Mouse (Mus musculus) neural tube, embryonic 15.5 days (tissue): ENCODE results near the gene Lztr1. TPM values are rescaled to one million over a fixed set of nuclear protein-coding genes. Genes with fewer than 3 reads are reported as not detected.

Experiments used
- ATAC-seq: fragments of 200-750 bp; cut with Nextera tagmentation; 2 replicates; pipeline ENCODE4 v1.8.0; 2017; ENCODE audit warnings: mild to moderate bottlenecking, moderate TSS enrichment, moderate library complexity; ENCODE audit not compliant: low FRiP score
- H3K27ac ChIP-seq: fragments of 300-500 bp; sonication (generic); replicated peaks from 2 replicates; pipeline ENCODE4 v1.5.1; 2015; ENCODE audit warnings: mild to moderate bottlenecking, inconsistent platforms
- H3K27me3 ChIP-seq: fragments of 300-500 bp; sonication (generic); replicated peaks from 2 replicates; pipeline ENCODE4 v1.6.1; 2015; ENCODE audit warnings: inconsistent platforms
- H3K36me3 ChIP-seq: fragments of 300-500 bp; sonication (generic); 2 replicates; pipeline ENCODE4 v1.6.1; 2015; ENCODE audit warnings: inconsistent platforms
- H3K4me1 ChIP-seq: fragments of 300-500 bp; sonication (generic); 2 replicates; pipeline ENCODE4 v1.6.1; 2015; ENCODE audit warnings: inconsistent platforms
- H3K4me2 ChIP-seq: fragments of 300-500 bp; sonication (generic); 2 replicates; pipeline ENCODE4 v1.6.1; 2015; ENCODE audit warnings: inconsistent platforms, mild to moderate bottlenecking, moderate library complexity
- H3K4me3 ChIP-seq: fragments of 300-500 bp; sonication (generic); replicated peaks from 2 replicates; pipeline ENCODE4 v1.5.1; 2015; ENCODE audit warnings: mild to moderate bottlenecking, inconsistent platforms
- H3K9ac ChIP-seq: fragments of 300-500 bp; sonication (generic); replicated peaks from 2 replicates; pipeline ENCODE4 v1.6.1; 2015; ENCODE audit warnings: mild to moderate bottlenecking, inconsistent platforms
- H3K9me3 ChIP-seq: fragments of 300-500 bp; sonication (generic); replicated peaks from 2 replicates; pipeline ENCODE4 v1.6.1; 2016; ENCODE audit warnings: inconsistent platforms
- WGBS: fragments of 180-500 bp; shearing (Covaris S2); methylation state at CpG from one replicate; pipeline ENCODE4 v1.1.7; 2015; ENCODE audit warnings: mixed read lengths; 5-methylcytosine and 5-hydroxymethylcytosine counted together
- polyA plus RNA-seq: library from polyadenylated mRNA; unstranded; fragments of >200 nt; fragmentation: Nextera tagmentation; extraction: Ambion mirVana; gene quantifications from 2 replicates; pipeline ENCODE4 v1.2.1, GENCODE M21; 2015

Lztr1 gene
- polyA plus RNA-seq, 1 experiment from 2014 or later: 129 TPM

DNA sequence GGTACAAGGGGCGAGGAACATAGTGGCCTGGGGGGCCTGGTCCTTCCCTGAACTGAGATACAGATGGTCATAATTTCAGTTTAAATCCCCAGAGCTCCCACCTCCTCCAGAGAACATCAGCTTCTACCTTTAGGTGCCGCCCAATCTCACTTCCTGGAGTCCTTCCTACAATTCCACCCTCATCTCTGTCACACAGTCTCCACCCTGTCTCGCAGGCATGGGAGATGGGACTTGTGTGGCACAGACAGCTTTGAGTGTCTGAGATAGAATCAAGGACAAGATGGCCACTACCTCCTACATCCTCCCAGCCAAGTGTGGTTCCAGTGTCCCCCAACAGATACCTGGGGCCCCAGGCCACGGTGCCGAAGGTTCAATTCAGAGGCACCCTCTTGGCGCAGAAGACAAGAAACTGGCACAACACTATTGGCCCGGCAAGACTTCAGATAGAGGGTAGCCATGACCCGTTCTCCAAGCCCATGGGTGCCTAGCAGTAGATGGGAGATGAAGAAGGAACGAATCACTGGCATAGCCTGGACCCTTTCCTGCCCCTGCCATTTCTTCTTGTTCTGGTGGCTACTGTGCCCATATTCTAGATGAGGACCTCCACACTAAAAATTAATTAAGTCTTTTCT is 51.0 kb downstream of the Lztr1 start:
- Histone ChIP-seq H3K9me3 (no peaks in the 10 kb centered on the region), H3K27me3 (peaks cover 29% of the 10 kb centered on the region; the same call in 1 of the 2 replicates), H3K9ac (no peak overlapping the region), H3K27ac (no peak overlapping the region), H3K4me1 (peaks cover 29% of the 10 kb centered on the region), H3K4me2 (0 out of 2 replicates have a peak overlapping the region, but pooled peaks have one; percentile 17), H3K4me3 (no peak overlapping the region), H3K36me3 (no peaks in the 10 kb centered on the region)
- no peak for ATAC-seq
- WGBS: 77% methylated on average over 9 of the region's 9 CpGs

DNA sequence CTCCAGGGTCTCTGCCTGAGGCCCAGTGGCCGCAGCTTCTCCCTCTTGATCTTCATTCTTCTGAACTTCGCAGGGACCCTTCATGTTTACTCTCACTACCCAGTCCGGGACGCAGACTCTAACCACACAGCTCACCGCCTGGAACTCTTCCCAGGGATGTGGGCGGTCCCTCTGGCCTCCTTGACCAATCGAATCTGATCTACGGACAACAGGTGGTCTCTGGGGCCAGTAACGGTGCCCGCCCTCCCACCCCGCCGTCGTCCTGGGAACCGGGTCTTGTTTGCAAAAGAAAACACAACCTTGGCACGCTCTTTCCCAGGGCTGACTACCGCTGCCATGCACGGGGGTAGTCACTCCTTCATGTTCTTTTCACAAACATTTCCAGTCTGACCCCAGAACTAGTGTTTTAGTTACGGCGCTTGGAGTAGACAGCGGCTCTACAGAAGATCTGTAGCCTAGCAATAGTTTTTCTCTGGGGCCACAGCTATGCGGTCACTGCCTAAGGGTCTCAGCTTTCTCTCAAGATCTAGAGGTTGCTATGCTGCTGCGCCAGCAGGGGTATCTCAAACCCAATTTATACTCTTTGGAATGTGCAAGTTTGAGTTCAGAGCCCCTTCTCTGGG is 52.8 kb downstream of the Lztr1 start, which contains the start of gene Lrrc74b:
Gene Lrrc74b (minus strand): TSS at position 120 of the 623 bp plus-strand sequence.
- H3K27me3 ChIP-seq: peaks cover 31% of the 10 kb centered on the region; the same call in 1 of the 2 replicates

DNA sequence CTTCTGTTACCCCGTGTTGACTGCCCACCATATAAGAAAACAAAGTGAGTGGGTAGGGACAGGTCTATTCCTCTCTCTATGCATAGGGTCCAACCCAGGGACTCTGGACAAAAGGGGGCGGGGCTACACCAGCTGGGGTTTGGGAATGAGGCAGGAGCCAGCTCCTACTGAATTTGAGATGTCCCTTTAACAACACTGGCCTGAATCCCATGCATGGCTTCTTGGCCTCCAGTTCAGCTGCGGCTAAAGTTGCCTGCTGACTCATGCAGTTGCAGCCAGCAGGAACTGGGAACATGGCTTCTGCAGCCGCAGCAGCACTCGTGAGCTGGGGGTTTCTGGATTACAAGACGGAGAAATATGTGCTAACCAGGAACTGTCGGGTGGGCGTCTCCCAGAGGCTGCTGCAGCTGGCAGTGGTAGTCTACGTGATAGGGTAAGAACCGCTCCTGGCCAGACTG is 53.3 kb downstream of the Lztr1 start, which contains the start of gene P2rx6:
Gene P2rx6 (plus strand): TSS at position 135 of the 458 bp plus-strand sequence.
- WGBS: 2% methylated on average over 10 of the region's 10 CpGs
- peaks cover 31% of the 10 kb centered on the region; the same call in 1 of the 2 replicates for H3K27me3 ChIP-seq
- H3K9ac ChIP-seq: no peak within 1 kb of the TSS

More for the DNA sequence above, 52.8 kb downstream of the Lztr1 start, which contains the start of gene Lrrc74b:
- H3K4me3 ChIP-seq: peak within 1 kb of the TSS; percentile 22
- peak; percentile 58; the same call in 1 of the 2 replicates for ATAC-seq
- H3K9ac ChIP-seq: no peak within 1 kb of the TSS
- H3K4me2 ChIP-seq: peak within 1 kb of the TSS; percentile 49
- 2% methylated on average over 22 of the region's 22 CpGs for WGBS
- no peaks in the 10 kb centered on the region for H3K9me3 ChIP-seq
- H3K4me1 ChIP-seq: peaks cover 29% of the 10 kb centered on the region
- H3K36me3 ChIP-seq: no peaks in the 10 kb centered on the region
- H3K27ac ChIP-seq: peak within 1 kb of the TSS; percentile 57

DNA sequence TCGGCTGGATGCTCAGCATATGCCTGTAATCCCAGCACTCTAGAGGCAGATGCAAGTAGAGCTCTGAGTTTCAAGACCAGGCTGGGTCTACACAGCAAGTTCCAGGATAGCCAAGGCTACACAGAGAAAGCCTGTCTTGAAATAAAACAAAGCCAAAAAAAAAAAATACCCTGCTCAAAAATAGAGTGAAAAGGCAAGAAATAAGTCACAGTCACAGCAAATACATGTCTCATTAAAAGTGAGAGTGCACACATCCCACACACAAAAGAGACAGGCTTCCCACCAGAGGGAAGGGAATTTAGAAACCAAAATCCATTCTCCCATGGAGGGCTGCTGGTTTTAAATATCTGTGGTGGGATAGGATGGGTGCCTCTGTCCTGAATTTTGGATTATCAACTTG is 55.1 kb downstream of the Lztr1 start:
- Histone ChIP-seq H3K36me3 (no peaks in the 10 kb centered on the region), H3K27me3 (peaks cover 31% of the 10 kb centered on the region; the same call in 1 of the 2 replicates), H3K9ac (no peak overlapping the region), H3K9me3 (no peaks in the 10 kb centered on the region), H3K4me2 (no peak overlapping the region), H3K4me3 (no peak overlapping the region), H3K4me1 (peaks cover 24% of the 10 kb centered on the region), H3K27ac (no peak overlapping the region)
- ATAC-seq: no peak
- 23% methylated on average over 1 of the region's 1 CpGs for WGBS

More for the DNA sequence above, 53.3 kb downstream of the Lztr1 start, which contains the start of gene P2rx6:
- Histone ChIP-seq H3K4me2 (peak within 1 kb of the TSS; percentile 49), H3K9me3 (no peaks in the 10 kb centered on the region), H3K36me3 (no peaks in the 10 kb centered on the region), H3K4me3 (peak within 1 kb of the TSS; percentile 22), H3K27ac (peak within 1 kb of the TSS; percentile 57), H3K4me1 (peaks cover 29% of the 10 kb centered on the region)
- ATAC-seq: peak; percentile 55

DNA sequence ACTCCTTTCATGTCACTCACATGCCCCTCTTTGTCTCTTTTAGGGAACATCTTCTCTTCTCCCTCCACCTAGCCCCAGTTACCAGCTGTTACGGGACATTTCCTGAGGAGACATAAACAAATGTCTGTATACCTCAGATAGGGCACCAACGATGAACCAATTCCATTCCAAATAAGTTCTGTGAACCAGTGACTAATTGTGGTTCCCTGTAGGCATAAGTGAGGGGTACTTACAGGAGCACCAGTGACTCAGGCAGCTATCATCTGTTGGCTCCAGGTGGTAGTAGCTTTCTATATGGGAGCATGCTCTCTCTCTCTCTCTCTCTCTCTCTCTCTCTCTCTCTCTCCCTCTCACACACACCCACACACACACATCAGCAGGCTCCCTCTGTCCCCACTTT is 55.7 kb downstream of the Lztr1 start:
- no peak for ATAC-seq
- WGBS: 79% methylated on average over 2 of the region's 2 CpGs
- Histone ChIP-seq H3K27me3 (peaks cover 30% of the 10 kb centered on the region; the same call in 1 of the 2 replicates), H3K4me3 (no peak overlapping the region), H3K36me3 (no peaks in the 10 kb centered on the region), H3K27ac (no peak overlapping the region), H3K4me2 (no peak overlapping the region), H3K9me3 (no peaks in the 10 kb centered on the region), H3K4me1 (peaks cover 18% of the 10 kb centered on the region), H3K9ac (no peak overlapping the region)

DNA sequence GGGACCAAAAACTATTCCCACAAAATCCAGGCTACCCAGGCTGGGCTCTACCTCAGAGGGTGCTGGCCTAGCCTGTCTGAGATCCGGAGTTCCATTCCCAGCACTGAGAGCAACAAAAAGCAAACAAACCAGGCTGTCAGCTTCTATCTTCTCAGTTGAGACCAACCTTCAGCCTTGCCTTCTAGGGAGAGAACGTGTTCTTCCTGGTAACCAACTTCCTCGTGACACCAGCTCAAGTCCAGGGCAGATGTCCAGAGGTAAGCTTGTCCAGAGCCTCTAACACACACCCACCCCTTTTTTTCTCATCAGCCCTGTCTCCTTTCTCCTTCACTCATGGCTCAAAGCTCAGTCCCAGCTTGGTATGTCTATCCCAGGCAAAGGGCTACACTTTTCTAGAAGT is 56.3 kb downstream of the Lztr1 start:
- peaks cover 24% of the 10 kb centered on the region; the same call in 1 of the 2 replicates for H3K27me3 ChIP-seq
- H3K27ac ChIP-seq: no peak overlapping the region
- H3K36me3 ChIP-seq: no peaks in the 10 kb centered on the region
- H3K9ac ChIP-seq: no peak overlapping the region
- H3K4me3 ChIP-seq: no peak overlapping the region
- no peak overlapping the region for H3K4me2 ChIP-seq
- peaks cover 16% of the 10 kb centered on the region for H3K4me1 ChIP-seq
- WGBS: 65% methylated on average over 3 of the region's 3 CpGs
- ATAC-seq: no peak
- no peaks in the 10 kb centered on the region for H3K9me3 ChIP-seq

DNA sequence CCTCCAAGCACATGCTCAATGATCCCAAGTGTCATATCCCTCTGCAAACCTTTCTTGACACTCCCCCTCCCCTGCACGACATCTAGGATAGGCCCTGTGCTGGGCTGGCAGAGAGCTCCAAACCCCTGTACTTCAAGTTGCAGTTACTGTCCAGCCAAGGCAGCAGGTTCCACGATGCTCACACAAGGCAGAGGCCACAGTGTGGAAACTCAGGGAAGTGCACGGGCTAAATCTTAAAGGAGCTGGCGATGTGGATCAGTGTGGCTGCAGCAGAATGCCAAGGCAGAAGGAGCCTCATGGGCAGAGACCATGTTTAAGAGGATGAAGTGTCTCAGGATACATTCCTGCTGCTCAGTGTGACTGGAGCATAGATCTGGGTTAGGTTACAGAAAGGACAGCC is 57.7 kb downstream of the Lztr1 start:
- WGBS: 28% methylated on average over 4 of the region's 4 CpGs
- Histone ChIP-seq H3K4me2 (no peak overlapping the region), H3K4me3 (no peak overlapping the region), H3K9me3 (no peaks in the 10 kb centered on the region), H3K36me3 (no peaks in the 10 kb centered on the region), H3K27me3 (peaks cover 13% of the 10 kb centered on the region; the same call in 1 of the 2 replicates), H3K27ac (no peak overlapping the region), H3K4me1 (peaks cover 10% of the 10 kb centered on the region), H3K9ac (no peak overlapping the region)
- no peak for ATAC-seq

Other genes starting within 250 kb of the Lztr1 start
- 87.0 and 112 TPM in 2 replicates for gene Tmem191c, start 232.6 kb upstream of the Lztr1 start, polyA plus RNA-seq
- gene Serpind1, start 177.3 kb upstream of the Lztr1 start, polyA plus RNA-seq: 1.0 and 1.9 TPM in 2 replicates
- gene Snap29, start 102.7 kb upstream of the Lztr1 start, polyA plus RNA-seq: 23.3 and 24.0 TPM in 2 replicates
- 54.6 and 59.7 TPM in 2 replicates for gene Pi4ka, start 102.4 kb upstream of the Lztr1 start, polyA plus RNA-seq
- 76.3 and 77.4 TPM in 2 replicates for gene Crkl, start 56.7 kb upstream of the Lztr1 start, polyA plus RNA-seq
- gene Aifm3, start 19.1 kb upstream of the Lztr1 start, polyA plus RNA-seq: 3.4 and 4.8 TPM in 2 replicates
- 58.1 and 60.8 TPM in 2 replicates for gene Thap7, start 22.4 kb downstream of the Lztr1 start, polyA plus RNA-seq
- gene Lrrc74b, start 52.6 kb downstream of the Lztr1 start, polyA plus RNA-seq: 0.98 and 1.3 TPM in 2 replicates
- 2.6 and 2.8 TPM in 2 replicates for gene P2rx6, start 53.2 kb downstream of the Lztr1 start, polyA plus RNA-seq
- gene Slc7a4, start 74.5 kb downstream of the Lztr1 start, polyA plus RNA-seq: 40.4 and 46.1 TPM in 2 replicates
- gene Smpd4, start 110.7 kb downstream of the Lztr1 start, polyA plus RNA-seq: 25.8 and 28.8 TPM in 2 replicates
- 13.7 and 14.0 TPM in 2 replicates for gene Ccdc74a, start 137.8 kb downstream of the Lztr1 start, polyA plus RNA-seq
- 46.1 and 47.3 TPM in 2 replicates for gene Med15, start 224.2 kb downstream of the Lztr1 start, polyA plus RNA-seq